ENCODE assay signal across 30 mouse cellular contexts in genomic region chr10:13027702-13028101, GRCm38 (mm10). TPM values are rescaled to one million over a fixed set of nuclear protein-coding genes. Genes with fewer than 3 reads are reported as not detected.
"Had no signal": no experiment of that assay in that cellular context is flagged by ENCODE, and none has a peak within 500 bp of the region (broad histone marks: within the 10 kb centered on the region; RNA-seq: fewer than 3 reads in every experiment).

No protein-coding gene starts in this region.

- DNase-seq: left cerebral cortex, postnatal 4 days; liver; liver, embryonic 13.5 days; liver, postnatal 0 days; lung, adult 18-20 months; lung, adult 2 months; lung, postnatal 10 days; lung, postnatal 14 days; lung, postnatal 4 days; midbrain, embryonic 14.5 days had no signal

- H3K36me3 ChIP-seq: limb, embryonic 10.5 days; limb, embryonic 12.5 days; limb, embryonic 13.5 days; limb, embryonic 15.5 days; liver, embryonic 12.5 days; liver, embryonic 13.5 days; liver, embryonic 15.5 days; lung, embryonic 15.5 days; midbrain, embryonic 10.5 days; midbrain, embryonic 12.5 days; midbrain, embryonic 13.5 days; midbrain, embryonic 15.5 days; neural tube, embryonic 12.5 days; neural tube, embryonic 13.5 days had no signal

- H3K4me2 ChIP-seq: limb, embryonic 12.5 days; limb, embryonic 13.5 days; limb, embryonic 15.5 days; liver, embryonic 11.5 days; liver, embryonic 12.5 days; liver, embryonic 13.5 days; liver, embryonic 15.5 days; lung, embryonic 14.5 days; lung, embryonic 15.5 days; midbrain, embryonic 12.5 days; midbrain, embryonic 13.5 days; midbrain, embryonic 15.5 days; neural tube, embryonic 12.5 days; neural tube, embryonic 13.5 days had no signal

- H3K4me1 ChIP-seq: limb, embryonic 10.5 days; limb, embryonic 12.5 days; limb, embryonic 13.5 days; limb, embryonic 15.5 days; liver, embryonic 12.5 days; liver, embryonic 13.5 days; liver, embryonic 15.5 days; lung, embryonic 15.5 days; midbrain, embryonic 10.5 days; midbrain, embryonic 12.5 days; midbrain, embryonic 13.5 days; midbrain, embryonic 15.5 days; neural tube, embryonic 12.5 days; neural tube, embryonic 13.5 days had no signal

- H3K27ac ChIP-seq: limb, embryonic 10.5 days; limb, embryonic 12.5 days; limb, embryonic 13.5 days; limb, embryonic 15.5 days; liver, embryonic 12.5 days; liver, embryonic 13.5 days; liver, embryonic 14.5 days; liver, embryonic 15.5 days; lung, embryonic 15.5 days; macrophage; midbrain, embryonic 10.5 days; midbrain, embryonic 12.5 days; midbrain, embryonic 13.5 days; midbrain, embryonic 15.5 days; neural tube, embryonic 12.5 days; neural tube, embryonic 13.5 days had no signal

- H3K4me3 ChIP-seq: limb, embryonic 10.5 days; limb, embryonic 12.5 days; limb, embryonic 13.5 days; limb, embryonic 15.5 days; liver, embryonic 12.5 days; liver, embryonic 13.5 days; liver, embryonic 15.5 days; lung, embryonic 15.5 days; midbrain, embryonic 10.5 days; midbrain, embryonic 12.5 days; midbrain, embryonic 13.5 days; midbrain, embryonic 15.5 days; myocyte; neural tube, embryonic 12.5 days; neural tube, embryonic 13.5 days had no signal

- H3K9ac ChIP-seq: limb, embryonic 12.5 days; limb, embryonic 13.5 days; limb, embryonic 15.5 days; liver, embryonic 12.5 days; liver, embryonic 13.5 days; liver, embryonic 14.5 days; liver, embryonic 15.5 days; liver, postnatal 0 days; lung, embryonic 14.5 days; lung, embryonic 15.5 days; midbrain, embryonic 12.5 days; midbrain, embryonic 13.5 days; midbrain, embryonic 15.5 days; neural tube, embryonic 12.5 days; neural tube, embryonic 13.5 days had no signal

- H3K9me3 ChIP-seq: limb, embryonic 10.5 days; limb, embryonic 12.5 days; limb, embryonic 13.5 days; limb, embryonic 15.5 days; liver, embryonic 12.5 days; liver, embryonic 13.5 days; liver, embryonic 15.5 days; lung, embryonic 15.5 days; megakaryocyte, embryonic 14.5 days; midbrain, embryonic 10.5 days; midbrain, embryonic 12.5 days; midbrain, embryonic 13.5 days; midbrain, embryonic 15.5 days; neural tube, embryonic 12.5 days; neural tube, embryonic 13.5 days had no signal

- ATAC-seq: liver, embryonic 12.5 days; liver, postnatal 0 days; midbrain, embryonic 13.5 days; midbrain, embryonic 15.5 days had no signal

- H3K27me3 ChIP-seq: limb, embryonic 12.5 days; limb, embryonic 13.5 days; limb, embryonic 15.5 days; liver, embryonic 12.5 days; liver, embryonic 13.5 days; liver, embryonic 15.5 days; lung, embryonic 15.5 days; megakaryocyte, embryonic 14.5 days; midbrain, embryonic 12.5 days; midbrain, embryonic 13.5 days; midbrain, embryonic 15.5 days; neural tube, embryonic 12.5 days; neural tube, embryonic 13.5 days had no signal

RNA-seq across cellular contexts. Expression of gene Plagl1, which starts 32.6 kb away (rescaled TPM):
- total RNA-seq: megakaryocyte-erythroid progenitor cell, adult 5-6 weeks had no signal
